Mouse (Mus musculus): ENCODE data around the gene Capn11. TPM values are rescaled to one million over a fixed set of nuclear protein-coding genes. Genes with fewer than 3 reads are reported as not detected.

Capn11 gene
- polyA plus RNA-seq, 1 experiment from 2014 or later: 0.92 TPM

DNA sequence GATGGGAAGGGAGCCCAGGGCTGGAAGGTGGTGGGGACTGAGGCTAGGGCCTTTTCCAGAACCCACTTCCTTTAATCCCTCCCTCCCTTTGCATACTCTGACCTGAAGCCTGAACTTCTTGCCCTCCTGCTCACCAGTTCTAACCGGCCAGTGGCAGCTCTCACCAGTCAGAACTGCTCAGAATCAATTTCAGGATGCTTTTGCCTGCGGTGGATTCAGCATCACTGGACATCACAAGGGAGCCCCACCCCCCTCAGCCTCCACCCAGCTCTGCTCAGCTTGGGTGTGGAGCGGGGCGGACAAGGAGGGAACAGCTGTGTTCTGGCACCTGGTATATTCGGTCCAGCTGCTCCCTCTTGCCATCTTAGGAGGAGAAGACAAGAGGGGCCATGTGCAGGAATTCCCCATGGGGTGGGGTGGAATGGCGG is 57.2 kb downstream of the Capn11 start, which contains the start of gene Mymx:
Gene Mymx (minus strand): TSS at position 226 of the 428 bp plus-strand sequence.
- Histone ChIP-seq H3K4me1 (replicated peaks) (peaks cover 26% of the 10 kb centered on the region), H3K4me2 (replicated peaks) (0 out of 2 replicates have a peak within 1 kb of the TSS, but pooled peaks have one; percentile 1), H3K4me3 (replicated peaks) (no peak within 1 kb of the TSS; the same call in 1 of the 2 replicates), H3K9me3 (no peaks in the 10 kb centered on the region), H3K9ac (replicated peaks) (no peak within 1 kb of the TSS; the same call in 1 of the 2 replicates), H3K27me3 (peaks cover 35% of the 10 kb centered on the region), H3K27ac (no peak within 1 kb of the TSS), H3K36me3 (no peaks in the 10 kb centered on the region)
- 29% methylated on average over 6 of the region's 6 CpGs for WGBS
- ATAC-seq: peak; percentile 35; the same call in 1 of the 2 replicates

DNA sequence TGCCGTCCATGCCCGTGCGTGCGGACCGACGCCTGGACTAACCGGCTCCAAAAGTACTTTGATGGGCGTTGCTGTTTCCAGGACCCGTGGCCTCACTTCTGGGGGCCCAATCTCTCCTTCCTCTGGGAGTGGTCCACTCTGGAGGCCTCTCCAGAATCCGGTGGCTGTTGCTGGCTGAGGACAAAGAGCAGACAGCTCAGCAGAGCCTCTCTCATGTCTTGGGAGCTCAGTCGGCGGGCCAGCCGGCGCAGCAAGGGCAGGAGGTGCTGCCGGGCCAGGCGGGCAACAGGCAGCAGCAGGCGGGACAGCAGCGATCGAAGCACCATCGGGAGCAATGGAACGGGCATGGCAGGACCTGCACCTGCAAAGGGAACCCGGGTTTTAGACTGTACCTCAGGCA is 57.8 kb downstream of the Capn11 start:
- ATAC-seq: no peak
- no peaks in the 10 kb centered on the region for H3K9me3 ChIP-seq
- no peaks in the 10 kb centered on the region for H3K36me3 ChIP-seq
- peaks cover 35% of the 10 kb centered on the region for H3K27me3 ChIP-seq
- 12% methylated on average over 22 of the region's 22 CpGs for WGBS
- H3K9ac ChIP-seq (replicated peaks): no peak overlapping the region; the same call in 1 of the 2 replicates
- peaks cover 31% of the 10 kb centered on the region for H3K4me1 ChIP-seq (replicated peaks)
- H3K27ac ChIP-seq: no peak overlapping the region
- 0 out of 2 replicates have a peak overlapping the region, but pooled peaks have one; percentile 1 for H3K4me2 ChIP-seq (replicated peaks)
- H3K4me3 ChIP-seq (replicated peaks): no peak overlapping the region; the same call in 1 of the 2 replicates

DNA sequence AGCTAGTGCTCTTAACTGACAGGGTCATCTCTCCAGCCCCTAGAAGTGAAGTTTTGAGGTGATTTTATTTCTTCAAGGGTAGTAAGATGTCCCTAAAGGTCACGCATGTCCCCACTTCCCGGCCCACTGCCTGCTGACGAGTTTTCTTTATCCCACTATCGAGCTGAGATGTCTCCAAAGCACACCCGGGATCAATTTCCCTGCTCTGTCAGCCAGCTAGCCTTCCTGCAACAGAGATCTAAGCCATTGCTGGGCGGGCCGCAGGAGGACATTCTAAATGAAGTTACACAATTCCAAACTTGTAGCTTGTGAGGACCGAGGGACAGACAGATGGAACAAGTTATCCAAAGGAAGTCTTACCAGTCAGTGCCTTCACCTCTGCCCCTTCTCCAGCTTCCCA is 58.9 kb downstream of the Capn11 start:
- Histone ChIP-seq H3K36me3 (no peaks in the 10 kb centered on the region), H3K9me3 (no peaks in the 10 kb centered on the region), H3K4me2 (replicated peaks) (no peak overlapping the region), H3K4me1 (replicated peaks) (peaks cover 42% of the 10 kb centered on the region), H3K4me3 (replicated peaks) (no peak overlapping the region), H3K27ac (no peak overlapping the region), H3K9ac (replicated peaks) (no peak overlapping the region), H3K27me3 (peaks cover 39% of the 10 kb centered on the region)
- 57% methylated on average over 8 of the region's 8 CpGs for WGBS
- no peak for ATAC-seq

DNA sequence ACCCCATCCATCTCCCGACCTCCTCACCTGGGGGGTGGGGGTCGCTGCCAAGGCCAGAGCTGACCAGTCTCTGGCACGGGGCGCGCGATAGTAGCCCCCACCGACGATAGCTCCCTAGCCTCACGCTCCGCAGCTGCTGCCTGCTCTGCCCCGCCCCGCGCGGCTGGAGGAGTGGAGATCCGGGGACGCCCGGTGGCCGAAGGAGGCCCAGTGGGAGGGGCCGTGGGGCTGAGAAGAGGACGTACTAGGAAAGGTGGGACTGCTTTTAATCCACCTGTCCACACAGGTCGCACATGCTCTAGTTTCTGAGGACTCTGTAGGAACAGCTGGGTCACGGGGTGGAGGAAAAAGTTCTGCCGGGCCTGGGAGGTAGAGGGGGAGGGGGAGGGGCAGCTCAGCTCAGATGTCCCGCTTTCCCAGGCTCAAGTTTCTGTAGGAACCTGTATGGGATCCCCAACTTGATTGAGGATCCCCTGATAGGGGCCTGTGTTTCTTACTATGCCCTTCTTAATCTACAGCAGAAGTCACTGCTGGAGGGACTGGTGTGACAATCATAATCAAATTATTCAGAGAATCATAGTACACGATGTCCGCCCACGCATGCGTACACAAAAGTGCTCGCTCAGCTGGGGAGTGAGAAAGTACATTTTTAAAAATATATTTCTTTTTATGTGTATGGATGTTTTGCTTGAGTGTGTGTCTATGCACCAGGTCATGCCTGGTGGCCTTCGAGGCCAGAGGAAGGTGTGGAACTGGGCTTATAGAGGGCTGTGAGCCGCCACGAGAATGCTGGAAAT is 59.5 kb downstream of the Capn11 start, which contains the start of gene Slc29a1:
Gene Slc29a1 (minus strand): TSS at position 161 of the 797 bp plus-strand sequence.
- ATAC-seq: no peak
- Histone ChIP-seq H3K36me3 (no peaks in the 10 kb centered on the region), H3K4me2 (replicated peaks) (peak within 1 kb of the TSS; percentile 60), H3K9ac (replicated peaks) (peak within 1 kb of the TSS; percentile 60), H3K9me3 (no peaks in the 10 kb centered on the region), H3K27ac (no peak within 1 kb of the TSS), H3K4me1 (replicated peaks) (peaks cover 48% of the 10 kb centered on the region), H3K27me3 (peaks cover 45% of the 10 kb centered on the region), H3K4me3 (replicated peaks) (peak within 1 kb of the TSS; percentile 31)
- WGBS: 16% methylated on average over 32 of the region's 32 CpGs

DNA sequence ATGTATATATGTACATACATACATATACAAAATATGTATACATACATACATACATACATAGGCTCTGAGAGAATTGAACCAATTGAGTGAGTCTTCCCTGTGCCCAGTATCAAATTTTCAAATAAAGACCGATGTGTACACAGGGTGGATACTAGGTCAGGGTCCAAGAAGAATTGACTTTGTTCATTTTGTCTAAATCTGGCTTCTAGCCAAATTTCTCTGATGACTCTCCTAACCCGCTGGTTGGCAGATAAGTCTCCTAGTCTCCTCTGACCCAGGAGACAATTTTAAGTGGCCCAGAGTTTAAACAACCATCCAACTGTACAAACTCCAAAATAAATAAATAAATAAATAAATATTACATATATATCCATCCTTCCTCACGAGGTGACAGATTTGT is 60.2 kb downstream of the Capn11 start:
- Histone ChIP-seq H3K27ac (no peak overlapping the region), H3K9ac (replicated peaks) (no peak overlapping the region), H3K36me3 (no peaks in the 10 kb centered on the region), H3K27me3 (peaks cover 53% of the 10 kb centered on the region), H3K4me1 (replicated peaks) (peaks cover 54% of the 10 kb centered on the region), H3K4me2 (replicated peaks) (peak overlapping the region; percentile 60), H3K9me3 (no peaks in the 10 kb centered on the region), H3K4me3 (replicated peaks) (no peak overlapping the region)
- no peak for ATAC-seq
- WGBS: 49% methylated on average over 3 of the region's 3 CpGs

DNA sequence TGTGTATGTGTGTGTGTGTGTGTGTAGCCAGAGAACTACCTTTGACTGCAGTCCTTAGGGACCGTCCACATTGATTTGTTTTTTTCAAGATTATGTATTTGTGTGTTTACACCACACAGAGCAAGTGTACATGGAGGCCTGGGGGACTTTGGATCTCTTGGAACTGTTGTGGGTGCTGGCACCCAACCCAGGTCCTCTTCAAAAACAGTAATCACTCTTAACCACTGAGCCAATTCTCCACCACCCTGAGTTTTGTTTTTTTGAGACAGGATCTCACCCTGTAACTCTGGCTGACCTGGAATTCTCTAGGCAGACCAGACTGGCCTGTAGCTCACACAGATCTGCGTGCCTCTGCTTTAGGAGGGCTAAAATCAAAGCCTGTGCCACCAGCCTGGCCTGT is 60.7 kb downstream of the Capn11 start:
- Histone ChIP-seq H3K4me3 (replicated peaks) (no peak overlapping the region), H3K36me3 (no peaks in the 10 kb centered on the region), H3K4me1 (replicated peaks) (peaks cover 56% of the 10 kb centered on the region), H3K9me3 (no peaks in the 10 kb centered on the region), H3K9ac (replicated peaks) (no peak overlapping the region), H3K27me3 (peaks cover 58% of the 10 kb centered on the region), H3K4me2 (replicated peaks) (no peak overlapping the region), H3K27ac (no peak overlapping the region)
- no peak for ATAC-seq
- 91% methylated on average over 2 of the region's 2 CpGs for WGBS

DNA sequence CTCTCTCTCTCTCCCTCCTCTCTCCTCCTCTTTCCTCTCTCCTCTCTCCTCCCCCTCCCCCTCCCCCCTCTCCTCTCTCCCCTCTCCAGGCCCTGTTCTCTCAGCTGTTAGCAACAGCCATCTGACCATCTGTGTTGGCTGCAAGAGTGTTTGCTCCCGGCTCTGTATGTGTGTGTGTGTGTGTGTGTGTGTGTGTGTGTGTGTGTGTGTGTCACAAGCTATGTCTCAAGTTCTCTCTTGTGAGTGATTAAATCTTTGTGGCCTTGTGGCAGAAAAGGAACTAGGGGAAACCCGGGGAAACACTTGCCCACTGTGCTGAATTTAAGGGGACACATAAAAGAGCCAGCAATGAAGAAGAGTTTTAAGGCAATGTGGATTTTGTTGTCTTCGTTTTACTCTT is 61.3 kb downstream of the Capn11 start:
- no peaks in the 10 kb centered on the region for H3K36me3 ChIP-seq
- no peak overlapping the region for H3K4me2 ChIP-seq (replicated peaks)
- peaks cover 62% of the 10 kb centered on the region for H3K4me1 ChIP-seq (replicated peaks)
- WGBS: 40% methylated on average over 3 of the region's 3 CpGs
- peaks cover 64% of the 10 kb centered on the region for H3K27me3 ChIP-seq
- H3K27ac ChIP-seq: no peak overlapping the region
- no peak for ATAC-seq
- no peaks in the 10 kb centered on the region for H3K9me3 ChIP-seq
- H3K9ac ChIP-seq (replicated peaks): no peak overlapping the region
- H3K4me3 ChIP-seq (replicated peaks): no peak overlapping the region

DNA sequence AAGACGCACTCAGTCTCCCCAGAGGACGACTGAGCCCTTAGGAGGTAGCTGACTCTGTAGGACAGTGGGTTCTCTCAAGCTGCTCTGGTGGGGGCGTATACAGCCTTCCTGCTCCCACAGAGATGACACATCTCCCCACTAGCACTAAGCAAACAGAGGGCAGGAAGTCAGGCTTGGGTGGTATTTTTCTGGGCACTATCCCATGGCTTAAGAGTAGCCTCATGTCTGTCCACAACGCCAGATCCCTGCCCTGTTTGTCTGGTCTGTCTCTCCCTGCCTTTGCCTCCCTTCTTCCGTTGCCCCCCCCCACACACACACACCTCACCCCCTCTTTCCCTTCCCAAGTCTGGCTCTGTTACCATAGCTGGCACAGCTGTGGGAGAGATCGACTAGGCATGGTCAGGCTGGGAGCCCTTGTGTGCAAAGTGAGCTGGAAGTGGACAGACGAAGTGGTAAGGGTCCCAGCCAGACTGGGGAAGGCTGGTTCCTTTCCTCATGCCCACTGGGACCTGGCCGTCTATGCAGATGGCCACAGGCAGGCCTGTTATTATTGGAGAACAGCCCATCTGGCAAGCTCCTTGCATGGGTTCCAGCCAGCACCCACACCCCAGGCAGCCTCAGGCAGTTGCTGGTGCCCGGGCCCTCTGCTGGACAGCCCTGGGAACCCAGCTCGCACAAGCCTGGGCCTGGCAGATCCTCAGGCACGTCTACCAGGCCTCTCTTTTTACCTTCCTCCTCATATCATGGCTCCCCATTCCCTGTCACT is 62.3 kb downstream of the Capn11 start:
- peak; percentile 35 for ATAC-seq
- no peaks in the 10 kb centered on the region for H3K9me3 ChIP-seq
- peak overlapping the region; percentile 51 for H3K27ac ChIP-seq
- WGBS: 24% methylated on average over 11 of the region's 11 CpGs
- H3K4me2 ChIP-seq (replicated peaks): no peak overlapping the region
- no peak overlapping the region for H3K9ac ChIP-seq (replicated peaks)
- no peaks in the 10 kb centered on the region for H3K36me3 ChIP-seq
- H3K4me1 ChIP-seq (replicated peaks): peaks cover 68% of the 10 kb centered on the region
- H3K4me3 ChIP-seq (replicated peaks): no peak overlapping the region
- H3K27me3 ChIP-seq: peaks cover 64% of the 10 kb centered on the region

DNA sequence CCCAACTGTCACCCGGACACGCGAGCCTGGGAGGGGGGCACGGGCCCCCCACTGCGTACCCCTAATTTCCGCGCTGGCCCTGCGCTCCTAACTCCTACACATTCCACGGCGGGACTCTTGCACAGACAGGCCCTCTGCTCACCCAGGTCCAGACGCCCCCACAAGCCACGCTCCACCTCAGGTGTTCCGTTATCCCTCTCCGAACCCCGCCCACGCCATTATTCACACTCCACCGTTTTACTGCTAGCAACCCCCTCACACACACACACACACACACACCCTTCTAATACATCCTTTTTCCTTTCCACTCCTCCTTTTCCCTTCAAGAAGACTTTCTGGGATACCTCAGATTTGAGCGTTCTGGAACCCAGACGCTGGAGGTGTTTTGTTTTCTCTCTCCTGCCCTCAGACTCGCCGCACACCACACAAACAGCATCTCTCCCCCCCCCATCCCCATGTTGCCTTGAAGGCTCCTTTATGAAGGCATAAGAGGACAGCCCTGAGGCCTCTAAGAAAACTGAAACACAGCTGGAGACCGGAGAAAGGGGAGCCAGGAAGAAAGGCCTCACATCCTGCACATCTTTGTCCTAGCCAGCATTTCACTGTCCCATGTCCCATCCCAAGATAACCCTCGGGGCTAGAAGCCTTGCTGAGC is 63.3 kb downstream of the Capn11 start:
- Histone ChIP-seq H3K36me3 (no peaks in the 10 kb centered on the region), H3K9me3 (no peaks in the 10 kb centered on the region), H3K27ac (peak overlapping the region; percentile 19; the same call in 1 of the 2 replicates), H3K4me3 (replicated peaks) (peak overlapping the region; percentile 44), H3K9ac (replicated peaks) (peak overlapping the region; percentile 60), H3K4me1 (replicated peaks) (peaks cover 61% of the 10 kb centered on the region), H3K27me3 (peaks cover 54% of the 10 kb centered on the region), H3K4me2 (replicated peaks) (peak overlapping the region; percentile 78)
- 4% methylated on average over 23 of the region's 23 CpGs for WGBS
- peak; percentile 28 for ATAC-seq

DNA sequence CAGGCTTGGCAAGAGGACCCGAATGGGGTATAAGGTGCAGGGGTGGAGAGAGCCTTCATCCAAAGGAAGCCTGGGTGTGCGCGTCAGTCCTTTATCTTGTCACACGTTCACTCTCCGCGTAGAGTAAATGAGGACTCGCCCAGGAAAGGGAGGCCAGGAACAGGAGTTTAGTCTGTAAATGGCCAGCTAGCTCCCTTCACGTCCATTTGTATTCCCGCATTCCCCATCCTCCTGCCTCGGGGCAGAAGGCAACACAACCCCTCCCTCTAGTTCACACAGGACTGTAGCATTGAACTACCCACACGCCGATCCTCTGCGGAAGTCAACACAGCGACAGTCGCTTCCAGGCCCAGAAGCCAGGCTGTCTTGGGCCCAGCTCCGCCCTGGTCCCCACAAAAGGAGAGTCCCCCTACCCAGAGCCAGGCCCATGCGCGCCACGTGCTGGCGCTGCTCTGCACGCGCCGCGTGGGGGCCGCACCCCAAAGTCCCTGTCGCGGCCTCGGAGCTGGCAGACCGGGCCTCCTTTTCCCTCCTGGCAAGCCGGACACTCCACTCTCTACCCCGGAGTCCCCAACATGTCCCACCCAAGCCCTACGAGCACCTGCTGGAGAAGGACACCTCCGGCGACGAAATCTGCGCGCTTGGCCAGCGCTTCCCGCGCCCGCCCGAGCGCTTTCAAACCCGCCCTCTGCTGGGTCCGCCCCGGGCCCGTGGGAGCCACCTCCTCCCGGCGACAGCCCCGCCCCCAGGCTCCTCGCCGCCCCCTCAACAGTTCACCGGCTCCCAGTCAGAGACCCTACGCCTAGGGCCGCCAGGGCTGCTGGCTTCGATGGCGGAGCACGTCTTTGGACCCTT is 64.0 kb downstream of the Capn11 start:
- no peaks in the 10 kb centered on the region for H3K36me3 ChIP-seq
- peak overlapping the region; percentile 60 for H3K9ac ChIP-seq (replicated peaks)
- H3K9me3 ChIP-seq: no peaks in the 10 kb centered on the region
- H3K4me2 ChIP-seq (replicated peaks): peak overlapping the region; percentile 78
- H3K27me3 ChIP-seq: peaks cover 47% of the 10 kb centered on the region
- under 1% methylated on average over 58 of the region's 58 CpGs for WGBS
- H3K4me3 ChIP-seq (replicated peaks): peak overlapping the region; percentile 44
- peaks cover 61% of the 10 kb centered on the region for H3K4me1 ChIP-seq (replicated peaks)
- peak; percentile 58 for ATAC-seq
- H3K27ac ChIP-seq: no peak overlapping the region

DNA sequence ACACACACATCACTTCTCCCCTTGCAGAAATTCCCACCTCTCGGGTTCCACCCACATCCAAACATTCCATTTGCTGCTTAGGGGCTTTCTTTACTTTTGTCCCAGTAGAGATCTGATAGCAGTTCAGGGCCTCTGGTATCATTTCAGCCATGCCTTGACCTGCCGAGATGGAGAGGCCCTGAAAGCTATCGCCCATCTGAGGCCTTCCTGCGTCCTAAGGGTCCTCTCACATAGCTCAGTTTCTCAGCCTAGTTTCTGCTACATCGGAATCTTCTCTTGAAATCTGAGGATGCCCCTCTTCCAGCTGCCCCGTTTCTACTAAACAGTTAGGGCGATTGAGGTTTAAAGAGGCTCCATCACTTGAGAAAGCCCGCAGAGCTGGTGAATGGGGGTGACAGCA is 64.9 kb downstream of the Capn11 start:
- H3K27me3 ChIP-seq: peaks cover 39% of the 10 kb centered on the region
- peaks cover 52% of the 10 kb centered on the region for H3K4me1 ChIP-seq (replicated peaks)
- no peak overlapping the region for H3K9ac ChIP-seq (replicated peaks)
- no peaks in the 10 kb centered on the region for H3K36me3 ChIP-seq
- peak overlapping the region; percentile 78 for H3K4me2 ChIP-seq (replicated peaks)
- no peaks in the 10 kb centered on the region for H3K9me3 ChIP-seq
- WGBS: 51% methylated on average over 8 of the region's 8 CpGs
- ATAC-seq: no peak
- H3K4me3 ChIP-seq (replicated peaks): peak overlapping the region; percentile 44; the same call in 1 of the 2 replicates
- no peak overlapping the region for H3K27ac ChIP-seq
